Mouse (Mus musculus): ENCODE data around the gene Kdm4a.

Gene Kdm4a

DNA sequence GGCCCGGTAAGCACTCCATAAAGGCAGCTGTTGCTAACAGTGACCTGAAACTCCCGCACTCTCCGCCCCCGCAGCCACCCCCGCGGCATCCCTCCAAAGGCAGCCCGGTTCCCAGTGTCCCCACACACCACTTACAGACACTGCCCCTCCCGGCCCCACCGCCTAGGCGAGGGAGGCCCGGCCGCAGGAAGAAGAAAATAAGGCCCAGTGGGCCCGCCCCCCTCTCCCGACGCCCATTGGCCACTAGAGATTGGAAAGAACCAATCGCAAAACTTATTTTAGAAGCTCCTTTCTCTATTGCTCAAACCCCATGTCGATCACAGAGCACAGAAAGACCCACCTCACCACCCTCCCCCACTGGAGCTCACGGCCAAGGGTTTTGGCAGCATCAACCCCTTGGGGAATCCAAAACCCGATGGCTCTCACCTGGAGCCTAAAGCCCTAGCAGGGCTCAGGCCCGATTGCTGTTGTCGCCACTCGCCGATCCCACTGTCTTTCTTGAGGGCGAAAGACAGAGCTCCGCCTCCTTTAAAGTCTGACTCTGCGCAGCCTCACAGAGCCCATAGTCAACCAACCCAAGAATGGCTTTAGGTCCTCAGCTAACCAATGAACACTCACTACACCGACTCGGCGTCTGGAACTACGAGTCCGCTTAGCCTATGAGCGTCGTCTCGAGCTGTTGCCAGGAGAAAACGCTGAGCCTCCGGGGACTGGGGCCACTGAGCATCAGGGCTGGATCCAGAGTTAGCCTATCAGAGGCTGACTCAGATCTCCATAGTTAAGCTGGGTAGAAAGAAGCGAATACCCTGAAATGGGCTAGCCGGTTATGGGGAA is at the start of gene Kdm4a:
Gene Kdm4a, minus strand, starts transcription at position 577 of the 834 bp plus-strand sequence.
- in situ Hi-C loops (cut with MboI, MseI) = loop anchor here in 1 of 2 experiments (10.0 kb wide), 1 partner anchor 255 kb away; the partner anchor contains the start of gene Cdc20

DNA sequence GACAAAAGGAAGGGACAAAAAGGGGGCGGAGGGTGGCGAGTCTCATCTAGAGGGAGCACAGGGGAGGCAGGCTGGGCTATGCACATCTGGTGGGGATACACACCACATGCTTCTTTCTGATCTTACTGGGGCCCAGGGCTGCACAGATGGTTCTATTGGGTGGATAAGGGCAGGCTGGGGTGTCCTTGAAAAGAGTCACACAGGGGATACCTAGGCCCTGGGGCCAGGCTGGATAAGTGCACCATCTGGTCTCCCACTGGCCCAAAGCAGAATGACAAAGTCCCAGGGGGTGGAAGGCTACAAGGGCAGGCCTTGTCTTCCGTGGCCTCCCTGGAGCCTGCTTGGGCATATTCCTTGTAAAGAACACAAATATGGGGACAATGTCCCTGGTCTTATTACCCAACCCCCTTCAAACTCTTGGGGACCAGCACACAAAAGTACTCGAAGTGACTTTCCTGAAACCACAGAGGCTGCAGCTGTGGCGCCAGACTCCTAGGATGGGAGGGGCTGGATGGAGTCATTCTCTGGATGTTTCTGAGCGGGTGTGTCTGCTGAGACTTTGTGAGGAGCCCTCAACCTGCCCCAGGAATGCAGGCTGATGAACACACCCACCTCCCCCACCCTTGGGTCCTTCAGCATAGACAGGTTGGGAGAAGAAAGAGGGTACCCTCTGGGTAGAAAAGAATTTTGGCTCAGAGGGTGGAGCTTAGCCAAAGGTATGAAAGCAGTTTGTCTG is 49.4 kb upstream of the Kdm4a start:
- in situ Hi-C loops (cut with MboI, MseI) = no loop called here

DNA sequence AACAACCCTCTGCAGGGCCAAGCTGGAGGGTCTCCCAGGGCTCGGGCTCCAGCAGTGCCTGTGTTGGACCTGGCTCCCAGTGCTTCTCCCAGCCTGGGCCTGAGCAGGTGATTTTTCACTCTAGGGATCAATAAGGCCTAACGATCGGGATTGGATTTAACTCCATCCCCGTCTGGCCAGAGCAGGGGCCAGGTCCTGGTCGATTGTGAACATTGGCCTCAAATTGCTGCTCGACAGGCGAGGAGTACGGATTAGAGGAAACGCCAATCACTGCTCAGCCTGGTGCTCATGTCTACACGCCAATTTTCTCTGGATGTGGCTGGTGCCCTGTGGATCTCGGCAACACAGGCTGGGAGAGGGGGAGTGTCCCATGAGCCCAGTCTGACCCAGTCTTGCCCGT is 47.6 kb upstream of the Kdm4a start:
- in situ Hi-C loops (cut with MboI, MseI) = no loop called here

DNA sequence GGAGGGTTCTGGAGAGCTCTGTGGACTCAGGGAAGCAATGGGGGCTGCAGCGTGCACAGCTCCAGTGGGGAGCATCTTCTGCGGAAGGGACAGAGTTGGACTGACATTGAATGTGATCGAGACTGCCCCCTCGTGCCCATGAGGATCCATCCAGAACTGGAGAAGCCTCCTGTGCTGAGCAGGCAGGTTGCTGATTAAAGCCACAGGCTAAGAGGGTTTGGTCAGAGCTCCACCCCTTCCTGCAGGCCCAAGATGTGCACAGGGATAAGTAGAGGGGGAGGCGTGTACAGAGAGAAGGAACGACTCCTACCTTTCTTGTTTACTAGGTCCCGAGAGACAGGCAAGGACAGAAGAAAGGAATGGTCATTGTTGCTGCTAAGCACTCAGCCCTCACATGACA is 41.4 kb upstream of the Kdm4a start:
- in situ Hi-C loops (cut with MboI, MseI) = loop anchor here in 1 of 2 experiments (5.0 kb wide), 1 partner anchor 84 kb away; no protein-coding TSS in a partner anchor

DNA sequence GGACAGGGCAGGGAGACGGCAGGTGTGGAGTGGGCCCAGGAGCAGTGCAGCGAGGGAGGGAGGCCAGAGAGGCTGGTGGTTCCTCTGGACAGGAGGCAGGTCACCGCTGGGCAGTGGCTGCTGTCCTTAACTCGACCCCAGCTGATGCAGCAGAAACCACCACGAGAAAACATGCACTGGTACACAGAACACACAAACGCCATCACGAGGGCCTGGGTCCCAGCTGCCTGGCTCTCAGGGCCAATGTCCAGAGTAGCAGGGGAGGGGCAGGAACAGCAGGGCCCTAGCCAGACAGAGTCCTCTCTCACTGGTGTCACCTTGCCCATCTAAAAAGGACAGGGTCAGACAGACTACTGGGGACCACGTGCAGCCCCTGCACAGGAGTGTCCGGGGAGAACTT is 40.9 kb upstream of the Kdm4a start:
- in situ Hi-C loops (cut with MboI, MseI) = loop anchor here in 1 of 2 experiments (5.0 kb wide), 1 partner anchor 83 kb away; no protein-coding TSS in a partner anchor

DNA sequence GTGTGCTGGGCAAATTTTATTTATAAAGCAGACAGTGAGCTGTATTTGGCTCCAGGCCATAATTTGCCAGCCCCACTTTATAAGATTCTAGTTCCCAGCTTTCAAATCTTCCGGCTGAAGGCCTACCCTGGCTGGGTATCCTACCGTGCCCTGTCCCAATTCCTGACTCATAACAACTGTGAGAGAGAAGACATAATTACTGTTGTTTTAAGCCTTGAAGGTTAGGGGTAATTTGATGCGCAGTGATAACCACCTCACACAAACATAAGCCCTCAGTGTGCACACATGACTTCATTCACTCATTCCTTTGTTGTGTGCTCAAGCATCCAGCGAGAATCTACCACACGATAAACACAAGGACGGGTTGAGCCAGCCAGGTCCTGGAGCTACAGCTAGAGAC is 39.6 kb upstream of the Kdm4a start:
- in situ Hi-C loops (cut with MboI, MseI) = loop anchor here (5.0 to 10.0 kb wide), 2 partner anchors 68 to 825 kb away; no protein-coding TSS in a partner anchor

DNA sequence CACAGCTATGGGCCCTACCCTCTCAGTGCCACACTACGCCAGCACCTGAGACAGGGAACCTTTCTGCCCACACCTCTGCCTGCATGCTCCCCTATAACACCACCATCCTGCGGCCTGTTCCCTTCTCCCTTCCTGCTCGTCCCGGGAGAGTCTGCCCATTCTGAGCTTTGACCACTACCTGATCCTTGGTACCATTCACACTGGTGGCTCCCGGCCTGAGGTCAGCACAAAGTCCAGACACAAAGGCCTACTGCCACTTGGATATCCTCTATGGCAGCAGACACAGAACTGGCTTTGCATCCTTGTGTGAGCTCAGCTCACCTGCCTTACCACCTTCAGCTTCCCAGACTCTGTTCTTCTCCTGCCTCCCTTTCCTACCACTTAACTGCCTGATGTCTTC is 38.7 kb upstream of the Kdm4a start:
- in situ Hi-C loops (cut with MboI, MseI) = loop anchor here (5.0 to 10.0 kb wide), 2 partner anchors 69 to 824 kb away; no protein-coding TSS in a partner anchor

DNA sequence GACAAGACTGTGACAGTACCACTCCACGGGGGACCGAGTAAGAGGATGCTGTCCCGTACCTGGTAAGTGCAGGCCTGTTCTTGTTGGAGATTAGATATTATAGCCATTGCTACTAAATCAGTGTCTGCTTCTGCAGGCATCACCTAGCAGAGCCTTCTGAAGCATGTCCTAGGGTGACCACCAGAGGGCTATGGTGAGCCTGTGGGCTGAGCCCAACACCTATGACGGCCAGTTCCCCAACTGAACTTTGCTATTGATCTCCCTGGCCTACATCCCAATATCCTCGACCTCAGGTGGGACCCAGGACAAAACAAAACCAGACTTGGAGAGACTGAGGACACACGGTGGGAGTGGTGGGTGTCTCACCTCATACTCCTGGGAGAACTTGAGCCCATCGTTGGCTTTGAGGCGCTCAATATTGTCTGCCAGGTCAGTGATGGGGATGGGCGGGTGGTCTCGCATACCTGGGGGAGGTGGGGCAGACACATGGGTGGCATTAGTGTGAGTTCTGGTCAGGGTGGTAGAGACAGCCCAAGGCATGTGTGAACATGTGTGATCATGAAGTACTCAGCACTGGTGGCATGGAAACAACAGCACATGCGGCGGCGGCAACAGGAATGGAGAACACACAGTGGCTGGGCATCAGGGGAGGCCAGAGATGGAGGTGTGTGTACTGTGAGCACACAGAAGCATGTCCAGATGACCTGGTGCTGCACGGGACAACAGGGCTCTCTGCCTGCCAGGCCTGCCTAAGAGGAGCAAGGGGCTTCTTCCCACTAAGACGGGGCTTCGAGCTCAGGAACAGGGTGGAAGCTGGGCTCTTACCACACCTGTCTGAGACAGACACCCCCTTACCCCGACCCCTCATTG is 37.1 kb upstream of the Kdm4a start:
- in situ Hi-C loops (cut with MboI, MseI) = loop anchor here (5.0 to 10.0 kb wide), 2 partner anchors 70 to 822 kb away; no protein-coding TSS in a partner anchor

DNA sequence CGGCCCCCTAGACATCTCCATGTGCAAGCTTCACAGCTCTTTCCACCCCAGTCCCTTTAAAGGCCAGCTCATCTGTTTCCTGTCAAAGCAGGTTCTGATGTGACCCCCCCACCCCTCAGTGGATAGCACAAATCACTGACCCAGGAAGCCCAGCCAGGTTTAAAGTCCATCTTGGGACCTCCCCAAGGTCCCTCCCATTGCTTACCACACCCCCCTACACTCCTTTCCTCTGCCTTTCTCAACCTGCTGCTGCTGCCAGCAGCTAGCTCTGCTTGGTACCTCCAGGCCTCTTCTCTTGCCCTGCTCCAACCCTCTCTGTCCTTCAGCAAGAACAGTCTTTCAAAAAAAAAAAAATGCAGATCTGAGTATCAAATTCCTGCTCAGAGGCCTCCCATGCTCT is 35.0 kb upstream of the Kdm4a start:
- in situ Hi-C loops (cut with MboI, MseI) = loop anchor here (5.0 to 10.0 kb wide), 2 partner anchors 72 to 820 kb away; no protein-coding TSS in a partner anchor

DNA sequence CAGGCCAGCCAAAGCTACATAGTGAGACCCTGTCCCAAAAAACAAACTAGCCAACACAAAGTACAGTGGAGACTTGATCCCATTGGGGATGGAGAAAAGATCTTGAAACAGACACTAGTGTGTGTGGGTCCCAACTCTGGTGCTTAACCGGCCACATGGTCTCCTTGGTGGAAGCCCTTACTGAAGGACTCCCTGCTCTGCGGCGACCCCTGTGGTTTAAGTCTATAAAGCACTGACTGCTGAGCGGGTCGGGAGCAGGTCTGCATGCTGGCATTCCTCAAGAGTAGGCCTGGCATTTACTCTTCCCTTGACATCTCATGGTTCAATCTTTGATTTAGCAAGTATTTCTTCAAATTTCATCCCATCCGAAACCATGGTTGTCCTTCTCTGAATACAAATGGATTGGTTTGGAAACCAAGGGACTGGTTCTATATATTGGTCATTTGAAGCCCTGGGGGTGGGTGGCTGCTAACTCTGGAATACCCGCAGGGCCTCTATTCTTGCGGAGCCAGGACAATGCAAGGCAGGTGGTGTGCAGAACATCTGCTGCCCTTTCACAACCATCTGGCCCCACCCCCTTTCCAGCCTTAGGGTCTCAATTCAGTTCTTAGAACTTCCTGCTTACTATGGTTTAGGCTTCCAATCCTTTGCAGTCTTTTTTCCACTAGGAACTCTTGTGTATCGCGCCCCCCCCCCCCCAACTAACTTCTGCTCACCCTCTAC is 27.2 kb upstream of the Kdm4a start:
- in situ Hi-C loops (cut with MboI, MseI) = loop anchor here in 1 of 2 experiments (10.0 kb wide), 1 partner anchor 368 kb away; no protein-coding TSS in a partner anchor

DNA sequence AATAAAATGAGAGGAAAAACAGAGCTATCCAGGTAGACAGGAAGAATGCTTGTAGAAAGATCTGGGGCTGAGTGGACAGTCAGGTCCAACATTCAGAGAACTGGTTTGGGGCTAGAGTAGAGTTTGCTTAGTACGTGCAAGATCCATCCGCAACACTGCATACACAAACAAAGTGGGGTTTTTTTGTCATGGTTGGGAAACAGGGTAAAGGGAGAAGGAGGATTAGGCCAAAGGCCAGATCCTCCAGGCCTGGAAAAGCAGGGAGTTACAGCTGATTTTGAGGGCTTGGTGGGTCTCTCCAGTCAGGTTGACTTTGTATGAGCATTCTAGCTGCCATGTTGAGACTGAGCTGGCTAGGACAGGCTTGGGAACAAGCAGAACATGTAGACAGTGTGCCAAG is 26.1 kb upstream of the Kdm4a start:
- in situ Hi-C loops (cut with MboI, MseI) = loop anchor here in 1 of 2 experiments (10.0 kb wide), 1 partner anchor 369 kb away; no protein-coding TSS in a partner anchor

DNA sequence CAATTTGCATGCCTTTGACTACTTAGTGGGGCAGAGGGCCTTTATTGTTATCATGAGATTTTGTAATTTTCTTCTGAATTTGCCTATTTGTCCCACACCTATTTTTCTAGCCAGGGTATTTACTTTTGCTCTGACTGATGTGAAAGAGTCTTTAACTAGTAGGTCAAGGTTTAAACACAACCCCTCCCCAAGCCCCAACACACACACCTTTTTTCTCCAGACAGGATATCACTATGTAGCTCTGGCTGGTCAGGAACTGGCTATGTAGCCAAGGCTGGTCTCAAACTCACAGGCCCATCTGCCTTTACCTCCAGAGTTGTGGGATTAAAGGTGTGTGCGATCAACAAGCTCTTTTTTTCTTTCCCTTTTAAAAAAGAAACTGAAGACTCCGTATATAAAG is 19.2 kb upstream of the Kdm4a start:
- in situ Hi-C loops (cut with MboI, MseI) = no loop called here

DNA sequence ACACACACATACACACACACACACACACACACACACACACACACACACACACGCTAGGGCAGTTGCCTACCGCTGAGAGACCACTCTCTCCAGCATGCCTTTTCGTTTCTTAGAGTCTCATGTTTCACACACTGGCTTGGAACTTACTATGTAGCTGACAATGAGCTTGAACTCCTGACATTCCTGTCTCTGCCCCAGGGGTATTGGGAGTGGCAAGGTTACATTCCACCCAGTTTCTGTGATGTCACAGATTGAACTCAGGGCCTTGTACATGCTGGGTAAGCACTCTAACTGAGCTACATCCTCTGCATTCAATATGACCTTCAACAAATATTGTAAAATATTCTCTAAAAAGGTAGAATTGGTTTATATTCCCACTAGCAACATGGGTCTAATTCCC is 18.8 kb upstream of the Kdm4a start:
- in situ Hi-C loops (cut with MboI, MseI) = no loop called here

DNA sequence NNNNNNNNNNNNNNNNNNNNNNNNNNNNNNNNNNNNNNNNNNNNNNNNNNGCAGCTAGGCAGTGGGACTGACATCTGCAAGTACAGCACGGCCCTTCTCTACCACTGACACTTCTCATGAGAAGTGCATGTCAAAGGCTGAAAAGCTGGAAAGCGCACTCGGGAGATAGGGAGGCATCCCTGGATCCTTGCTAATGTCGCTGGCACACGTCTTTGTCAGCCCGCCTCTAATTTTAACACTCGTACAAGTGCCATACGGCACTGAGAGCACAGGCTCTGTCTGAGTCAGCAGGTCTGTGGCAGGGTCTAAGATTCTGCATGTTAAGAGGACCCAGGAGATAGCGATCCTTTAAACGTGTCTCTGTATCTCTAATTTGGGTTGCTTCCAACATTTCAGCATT is 16.3 kb upstream of the Kdm4a start:
- in situ Hi-C loops (cut with MboI, MseI) = no loop called here

DNA sequence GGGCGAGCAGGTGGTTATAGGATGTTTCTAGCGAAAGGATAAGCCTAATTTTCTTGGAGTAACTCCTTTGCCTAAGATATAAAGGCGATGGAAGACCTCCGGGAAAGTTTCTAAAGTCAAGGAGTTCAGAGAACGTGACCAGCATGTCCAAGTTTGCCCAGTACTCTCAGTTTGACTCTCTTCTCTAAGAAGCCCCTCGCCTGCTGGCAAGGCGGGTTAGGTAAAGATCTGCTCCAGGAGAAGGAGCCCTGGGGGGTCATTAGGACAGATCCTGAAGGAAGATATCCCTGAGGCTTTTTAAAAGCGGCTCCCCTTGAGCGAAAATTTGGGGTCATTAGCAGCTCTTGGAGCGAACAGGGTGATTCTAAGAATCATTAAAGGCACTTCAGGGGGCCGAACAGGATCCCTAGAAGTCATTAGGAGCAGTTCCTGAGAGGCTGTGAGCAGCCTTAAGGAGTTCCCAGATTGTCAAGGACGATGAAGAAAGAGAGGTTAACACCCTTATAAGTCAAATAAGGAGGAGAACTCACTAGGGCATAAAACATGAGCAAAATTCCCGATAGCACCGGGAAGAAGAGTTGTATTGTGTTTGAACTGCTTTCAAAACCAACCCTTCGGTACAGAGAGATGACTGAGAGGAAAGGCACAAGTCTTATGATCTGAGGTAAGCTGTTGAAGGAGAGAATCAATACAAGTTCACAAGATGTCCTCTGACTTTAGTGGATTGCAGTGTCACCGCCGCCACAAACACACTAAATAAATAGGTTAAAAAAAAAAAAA is 648 bp upstream of the Kdm4a start:
- in situ Hi-C loops (cut with MboI, MseI) = no loop called here

DNA sequence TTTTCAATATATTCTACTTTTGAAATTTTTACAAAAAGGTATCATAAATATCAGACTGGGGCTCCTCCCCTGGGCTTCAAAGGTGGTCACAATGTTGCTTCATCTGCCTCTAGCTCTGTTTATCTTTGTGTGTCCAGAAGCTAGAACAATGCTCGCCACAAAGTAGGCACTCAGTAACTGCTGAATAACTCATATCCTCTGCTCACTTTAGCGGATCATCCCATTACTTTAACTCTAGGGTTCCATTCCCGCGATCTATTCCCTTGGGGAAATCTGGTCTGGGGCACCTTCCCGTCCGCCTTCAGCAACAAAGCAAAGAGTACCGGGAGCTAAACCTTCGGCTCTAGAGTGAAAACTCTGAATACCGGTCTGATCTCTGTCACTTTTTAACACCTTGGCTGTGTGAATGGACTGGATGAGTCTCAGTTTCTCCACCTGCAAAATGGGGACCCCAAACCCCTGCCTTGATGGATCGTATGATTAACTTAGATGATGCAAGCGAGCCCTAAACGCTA is 834 bp downstream of the Kdm4a start:
- in situ Hi-C loops (cut with MboI, MseI) = loop anchor here in 1 of 2 experiments (10.0 kb wide), 1 partner anchor 256 kb away; the partner anchor contains the start of gene Cdc20

DNA sequence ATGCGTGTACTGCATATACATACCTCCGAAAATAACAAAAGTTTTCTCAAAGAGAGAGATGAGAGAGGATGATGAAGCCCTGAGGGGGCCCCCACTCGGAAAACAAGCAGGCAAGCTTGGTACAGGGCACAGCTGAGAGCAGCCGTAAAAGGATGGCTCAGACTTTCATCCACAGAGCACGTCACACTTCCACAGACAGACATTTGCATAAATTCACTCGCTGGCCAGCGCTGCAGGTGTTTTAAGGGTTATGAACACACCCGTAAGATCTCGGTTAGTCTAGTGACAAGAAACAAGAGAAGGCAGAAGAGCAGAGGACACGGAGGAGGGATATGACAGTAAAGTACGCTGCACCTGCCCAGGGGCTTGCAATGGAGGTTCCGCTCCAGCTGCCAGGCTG is 7.4 kb downstream of the Kdm4a start:
- in situ Hi-C loops (cut with MboI, MseI) = loop anchor here in 1 of 2 experiments (10.0 kb wide), 1 partner anchor 262 kb away; the partner anchor contains the start of gene Cdc20

DNA sequence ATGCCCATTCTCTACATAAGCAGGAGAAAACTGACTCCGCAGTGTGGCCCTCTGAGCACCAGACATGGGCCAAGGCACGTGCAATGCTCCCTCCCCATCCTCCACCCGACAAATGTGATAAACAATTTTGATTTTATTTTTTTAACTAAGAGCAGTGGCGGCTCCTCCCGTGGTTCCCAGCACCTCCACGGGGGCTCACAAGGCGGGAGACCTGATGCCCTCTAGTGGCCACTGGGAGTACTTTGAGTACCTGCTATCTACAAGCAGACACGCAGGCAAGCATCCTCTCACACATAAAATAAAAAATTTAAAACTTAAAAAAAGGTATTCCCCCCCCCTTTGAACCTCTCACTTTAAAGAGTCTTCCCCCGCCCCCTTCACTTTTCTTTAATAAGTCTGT is 8.8 kb downstream of the Kdm4a start:
- in situ Hi-C loops (cut with MboI, MseI) = loop anchor here in 1 of 2 experiments (10.0 kb wide), 1 partner anchor 264 kb away; the partner anchor contains the start of gene Cdc20

DNA sequence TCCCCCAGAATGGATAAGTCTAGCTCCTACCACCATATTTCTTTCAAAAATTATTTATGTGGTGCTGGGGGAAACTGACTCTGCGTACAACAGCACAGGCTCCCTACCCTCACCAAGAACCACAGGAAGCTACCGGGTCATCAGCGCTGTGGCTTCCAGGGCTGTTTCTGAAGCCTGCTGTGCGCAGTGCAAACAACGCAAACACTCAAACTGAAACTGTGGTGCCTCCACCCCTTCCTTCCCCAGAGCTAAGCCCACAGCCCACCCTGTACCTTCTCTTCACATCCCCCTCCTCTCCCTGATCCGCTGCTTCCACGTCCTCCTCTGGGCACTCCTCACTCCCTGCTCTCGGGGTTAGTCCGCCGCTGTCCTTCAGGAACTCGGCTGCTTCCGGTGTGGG is 17.7 kb downstream of the Kdm4a start:
- in situ Hi-C loops (cut with MboI, MseI) = loop anchor here in 1 of 2 experiments (5.0 kb wide), 1 partner anchor 250 kb away; the partner anchor contains the start of gene Ipo13

Data from T-helper 17 cell (primary cell).